Mouse (Mus musculus) embryonic facial prominence, embryonic 15.5 days (tissue): ENCODE measurements around the gene 1700029F12Rik. TPM values are rescaled to one million over a fixed set of nuclear protein-coding genes. Genes with fewer than 3 reads are reported as not detected.

Experiments
- ATAC-seq: fragments of 200-750 bp; cut with Nextera tagmentation; 2 replicates; pipeline ENCODE4 v1.8.0; 2017; ENCODE audit warnings: low read depth, moderate TSS enrichment; ENCODE audit not compliant: insufficient number of reproducible peaks, low FRiP score, low TSS enrichment
- H3K27ac ChIP-seq: fragments of 300-500 bp; sonication (generic); replicated peaks from 2 replicates; pipeline ENCODE4 v1.5.1; 2015; ENCODE audit warnings: mild to moderate bottlenecking, inconsistent platforms
- H3K27me3 ChIP-seq: fragments of 300-500 bp; sonication (generic); 2 replicates; pipeline ENCODE4 v1.6.1; 2015; ENCODE audit warnings: inconsistent platforms
- H3K36me3 ChIP-seq: fragments of 300-500 bp; sonication (generic); 2 replicates; pipeline ENCODE4 v1.6.1; 2015; ENCODE audit warnings: mild to moderate bottlenecking, inconsistent platforms
- H3K4me1 ChIP-seq: fragments of 300-500 bp; sonication (generic); 2 replicates; pipeline ENCODE4 v1.6.1; 2015; ENCODE audit warnings: inconsistent platforms
- H3K4me2 ChIP-seq: fragments of 300-500 bp; sonication (generic); replicated peaks from 2 replicates; pipeline ENCODE4 v1.6.1; 2015; ENCODE audit warnings: mild to moderate bottlenecking, inconsistent platforms
- H3K4me3 ChIP-seq: fragments of 300-500 bp; sonication (generic); replicated peaks from 2 replicates; pipeline ENCODE4 v1.5.1; 2015; ENCODE audit warnings: mild to moderate bottlenecking, inconsistent platforms
- H3K9ac ChIP-seq: fragments of 300-500 bp; sonication (generic); 2 replicates; pipeline ENCODE4 v1.6.1; 2015; ENCODE audit warnings: inconsistent platforms
- H3K9me3 ChIP-seq: fragments of 300-500 bp; sonication (generic); replicated peaks from 2 replicates; pipeline ENCODE4 v1.6.1; 2016; ENCODE audit warnings: inconsistent platforms
- WGBS: fragments of 180-500 bp; shearing (Covaris S2); methylation state at CpG from one replicate; pipeline ENCODE4 v1.1.7; 2015; 5-methylcytosine and 5-hydroxymethylcytosine counted together
- polyA plus RNA-seq: library from polyadenylated mRNA; unstranded; fragments of >200 nt; fragmentation: Nextera tagmentation; extraction: Ambion mirVana; gene quantifications from 2 replicates; pipeline ENCODE4 v1.2.1, GENCODE M21; 2015

The 1700029F12Rik gene
- polyA plus RNA-seq, 1 experiment from 2014 or later, result not detected

DNA sequence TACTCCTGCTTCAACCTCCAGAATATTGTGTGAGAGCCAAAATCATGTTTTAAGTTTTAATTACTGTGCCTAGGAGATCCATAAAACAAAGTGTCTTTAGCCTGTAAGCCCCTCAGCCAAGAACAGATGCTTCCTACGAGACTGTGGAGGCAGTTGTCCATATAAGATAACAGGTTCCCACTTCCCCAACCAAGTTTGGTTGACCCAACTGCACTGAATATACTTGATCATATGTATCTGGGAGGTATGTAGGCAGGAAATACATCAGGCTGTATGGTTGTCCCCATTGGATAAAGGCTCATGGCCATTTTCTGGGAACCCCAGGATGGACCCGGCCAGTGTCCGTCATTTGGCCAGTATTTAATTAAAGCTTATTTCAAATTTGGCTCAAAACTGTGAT lies 44.1 kb downstream of the 1700029F12Rik start:
- no peak overlapping the region for H3K4me3 ChIP-seq
- no peak for ATAC-seq
- H3K9ac ChIP-seq, result no peak overlapping the region
- H3K9me3 ChIP-seq, result no peaks in the 10 kb centered on the region
- no peaks in the 10 kb centered on the region for H3K4me1 ChIP-seq
- WGBS, result 93% methylated on average over 3 of the region's 3 CpGs
- no peak overlapping the region for H3K27ac ChIP-seq
- H3K27me3 ChIP-seq, result no peaks in the 10 kb centered on the region; the same call in 1 of the 2 replicates
- H3K4me2 ChIP-seq, result no peak overlapping the region
- no peaks in the 10 kb centered on the region for H3K36me3 ChIP-seq

DNA sequence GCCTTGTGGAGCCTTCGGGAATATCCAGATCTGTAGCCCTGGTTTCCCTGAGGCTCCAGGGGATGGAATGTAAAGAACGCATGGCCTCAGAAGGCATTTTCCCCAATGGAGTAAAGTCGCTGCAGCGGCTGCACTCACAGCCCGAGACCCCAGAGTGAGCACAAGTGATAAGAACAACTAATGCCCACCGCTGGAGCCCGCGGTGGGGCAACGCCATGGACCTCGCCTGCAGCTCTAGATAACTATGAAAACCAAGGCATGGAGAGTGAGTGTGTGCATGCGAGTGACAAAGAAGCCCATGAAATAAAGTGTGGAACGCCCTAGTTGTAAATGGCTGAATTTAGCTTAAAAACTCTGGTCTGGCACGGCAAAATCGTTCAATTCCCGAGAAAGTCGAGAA lies 45.0 kb downstream of the 1700029F12Rik start:
- no peak for ATAC-seq
- 94% methylated on average over 16 of the region's 16 CpGs for WGBS
- Histone ChIP-seq H3K4me3 (no peak overlapping the region), H3K36me3 (no peaks in the 10 kb centered on the region), H3K4me2 (no peak overlapping the region), H3K27ac (no peak overlapping the region), H3K9me3 (no peaks in the 10 kb centered on the region), H3K27me3 (no peaks in the 10 kb centered on the region; the same call in 1 of the 2 replicates), H3K4me1 (no peaks in the 10 kb centered on the region), H3K9ac (no peak overlapping the region)

DNA sequence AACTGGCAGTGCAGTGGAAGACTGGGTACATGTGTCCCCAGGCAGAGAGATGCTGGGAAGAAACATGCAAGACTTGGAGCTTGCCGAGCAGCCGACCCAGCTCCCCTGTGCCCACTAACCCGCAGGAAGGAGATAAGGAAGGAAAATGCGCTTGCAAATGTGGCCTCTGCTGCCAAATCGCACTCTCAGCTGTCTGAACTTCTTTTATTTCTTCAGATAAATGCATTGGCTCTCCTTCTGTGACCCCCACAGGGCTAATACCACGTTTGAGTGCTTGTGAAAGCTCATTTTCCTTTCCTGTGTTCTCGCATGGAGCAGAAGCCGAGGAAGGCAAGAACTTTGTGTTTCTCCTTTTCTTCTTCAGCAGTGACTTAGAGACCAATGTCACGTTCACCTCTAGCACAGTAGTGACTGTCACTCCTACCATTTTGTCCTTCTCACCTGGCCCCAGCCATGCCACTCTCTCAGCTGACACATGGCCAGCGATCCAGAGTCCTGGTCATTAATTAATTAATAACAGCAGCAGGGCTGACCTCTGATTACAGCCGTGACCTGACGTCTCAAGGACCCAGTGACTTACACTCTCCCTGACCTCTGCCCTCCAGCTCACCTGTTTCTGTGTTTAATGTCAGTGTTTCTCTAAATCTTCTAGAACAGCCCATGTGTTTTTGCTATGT lies 48.4 kb downstream of the 1700029F12Rik start:
- no peak for ATAC-seq

GRCm38 (mm10) chr13:96984688-96985087 lies 49.5 kb downstream of the 1700029F12Rik start:
- no peaks in the 10 kb centered on the region for H3K36me3 ChIP-seq
- no peaks in the 10 kb centered on the region for H3K4me1 ChIP-seq
- no peak overlapping the region for H3K4me3 ChIP-seq
- H3K9ac ChIP-seq, result no peak overlapping the region
- H3K27ac ChIP-seq, result no peak overlapping the region
- H3K9me3 ChIP-seq, result no peaks in the 10 kb centered on the region
- no peaks in the 10 kb centered on the region; the same call in 1 of the 2 replicates for H3K27me3 ChIP-seq
- H3K4me2 ChIP-seq, result no peak overlapping the region
- 69% methylated on average over 5 of the region's 5 CpGs for WGBS
- no peak for ATAC-seq

More for the DNA sequence above, 48.4 kb downstream of the 1700029F12Rik start:
- WGBS, result 52% methylated on average over 12 of the region's 12 CpGs
- H3K9ac ChIP-seq, result no peak overlapping the region
- H3K27ac ChIP-seq, result no peak overlapping the region
- H3K27me3 ChIP-seq, result no peaks in the 10 kb centered on the region; the same call in 1 of the 2 replicates
- H3K36me3 ChIP-seq, result no peaks in the 10 kb centered on the region
- no peak overlapping the region for H3K4me2 ChIP-seq
- no peak overlapping the region for H3K4me3 ChIP-seq
- H3K9me3 ChIP-seq, result no peaks in the 10 kb centered on the region
- H3K4me1 ChIP-seq, result no peaks in the 10 kb centered on the region

DNA sequence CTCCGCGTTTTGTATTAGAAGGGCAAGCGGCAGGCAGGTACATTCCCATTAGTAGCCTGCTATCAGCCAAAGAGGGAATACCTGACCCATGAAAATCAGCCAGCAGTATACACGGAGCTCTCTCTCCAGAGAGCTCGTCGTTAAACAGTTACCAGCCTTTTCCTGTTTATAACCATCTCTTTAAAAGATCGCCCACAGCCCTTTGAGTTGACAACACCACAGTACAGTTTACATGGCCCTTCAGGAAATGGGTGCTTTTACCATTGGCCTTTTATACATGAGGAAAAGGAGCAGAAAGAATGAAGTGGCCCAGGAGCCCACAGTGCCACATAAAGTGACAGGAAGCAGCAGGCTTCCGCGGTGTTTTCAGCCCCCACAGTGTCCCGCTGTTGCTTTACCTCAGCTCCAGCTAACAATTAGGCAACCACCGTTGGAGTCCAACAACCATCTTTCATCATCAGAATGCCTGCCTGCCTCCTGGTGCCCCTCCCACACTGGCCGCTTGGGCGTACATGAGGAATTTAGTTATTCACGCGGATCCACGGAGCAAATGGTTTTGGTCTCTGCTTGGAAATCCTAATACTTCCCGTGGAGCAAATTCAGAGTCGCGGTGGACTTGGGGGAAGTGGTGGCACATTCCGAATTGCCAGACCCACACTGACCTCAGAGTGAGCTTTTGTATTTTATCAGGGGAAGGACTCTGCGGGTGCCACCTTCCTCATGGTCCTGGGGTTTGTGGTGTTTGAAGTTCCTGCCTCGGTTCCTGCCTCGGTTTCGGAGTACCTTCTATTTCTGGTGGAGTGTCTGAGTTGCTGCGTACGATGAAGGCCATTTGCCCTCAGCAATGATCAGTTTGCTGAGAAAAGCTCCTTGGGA lies 50.7 kb downstream of the 1700029F12Rik start:
- WGBS, result 62% methylated on average over 26 of the region's 26 CpGs
- H3K9me3 ChIP-seq, result no peaks in the 10 kb centered on the region
- H3K9ac ChIP-seq, result no peak overlapping the region
- H3K4me1 ChIP-seq, result no peaks in the 10 kb centered on the region
- no peak overlapping the region; the same call in 1 of the 2 replicates for H3K4me2 ChIP-seq
- no peak overlapping the region for H3K27ac ChIP-seq
- no peaks in the 10 kb centered on the region for H3K36me3 ChIP-seq
- no peak overlapping the region for H3K4me3 ChIP-seq
- no peak for ATAC-seq
- no peaks in the 10 kb centered on the region; the same call in 1 of the 2 replicates for H3K27me3 ChIP-seq

GRCm38 (mm10) chr13:96980561-96980960 lies 53.6 kb downstream of the 1700029F12Rik start:
- H3K4me1 ChIP-seq, result no peaks in the 10 kb centered on the region
- no peaks in the 10 kb centered on the region for H3K36me3 ChIP-seq
- H3K9me3 ChIP-seq, result no peaks in the 10 kb centered on the region
- no peaks in the 10 kb centered on the region; the same call in 1 of the 2 replicates for H3K27me3 ChIP-seq
- no peak overlapping the region for H3K4me2 ChIP-seq
- no peak overlapping the region for H3K4me3 ChIP-seq
- no peak for ATAC-seq
- no peak overlapping the region for H3K9ac ChIP-seq
- H3K27ac ChIP-seq, result no peak overlapping the region

- no peak for ATAC-seq
- H3K9me3 ChIP-seq, result no peaks in the 10 kb centered on the region
- 79% methylated on average over 6 of the region's 6 CpGs for whole genome bisulfite sequencing
- H3K4me3 ChIP-seq, result no peak overlapping the region
- no peak overlapping the region for H3K4me2 ChIP-seq
- no peak overlapping the region for H3K9ac ChIP-seq
- H3K27me3 ChIP-seq, result no peaks in the 10 kb centered on the region
- no peak overlapping the region for H3K27ac ChIP-seq
- no peaks in the 10 kb centered on the region for H3K36me3 ChIP-seq
- no peaks in the 10 kb centered on the region for H3K4me1 ChIP-seq
Observed at GRCm38 (mm10) chr13:96976986-96977595, 57.1 kb downstream of the 1700029F12Rik start.

- no peak overlapping the region for H3K4me3 ChIP-seq
- 89% methylated on average over 4 of the region's 4 CpGs for WGBS
- no peaks in the 10 kb centered on the region for H3K27me3 ChIP-seq
- no peaks in the 10 kb centered on the region for H3K36me3 ChIP-seq
- no peak overlapping the region for H3K27ac ChIP-seq
- no peaks in the 10 kb centered on the region for H3K4me1 ChIP-seq
- no peak overlapping the region for H3K9ac ChIP-seq
- no peak for ATAC-seq
- no peaks in the 10 kb centered on the region for H3K9me3 ChIP-seq
- H3K4me2 ChIP-seq, result no peak overlapping the region
Observed at GRCm38 (mm10) chr13:96973318-96973717, 60.8 kb downstream of the 1700029F12Rik start.

Other genes with a start within 250 kb of the 1700029F12Rik start
- 0.41 and 0.53 TPM in 2 replicates for gene Gcnt4, start 109.7 kb downstream of the 1700029F12Rik start, polyA plus RNA-seq
- 1.3 TPM in 2 replicates for gene Fam169a, start 32.9 kb upstream of the 1700029F12Rik start, polyA plus RNA-seq
- gene Gm6169, start 64.9 kb upstream of the 1700029F12Rik start, polyA plus RNA-seq, result 2.3 and 12.4 TPM in 2 replicates
- gene Gfm2, start 103.6 kb upstream of the 1700029F12Rik start, polyA plus RNA-seq, result 25.3 and 26.2 TPM in 2 replicates
- 55.5 and 63.0 TPM in 2 replicates for gene Nsa2, start 103.6 kb upstream of the 1700029F12Rik start, polyA plus RNA-seq
- gene Hexb, start 164.0 kb upstream of the 1700029F12Rik start, polyA plus RNA-seq, result 46.0 and 49.6 TPM in 2 replicates
- gene Enc1, start 206.7 kb upstream of the 1700029F12Rik start, polyA plus RNA-seq, result 10.1 and 10.6 TPM in 2 replicates